Mouse (Mus musculus): Measurements from ENCODE around the gene Gm11027. TPM values are rescaled to one million over a fixed set of nuclear protein-coding genes. Genes with fewer than 3 reads are reported as not detected.

Gene Gm11027
- total RNA-seq, 2 experiments from 2014 or later = not detected

DNA sequence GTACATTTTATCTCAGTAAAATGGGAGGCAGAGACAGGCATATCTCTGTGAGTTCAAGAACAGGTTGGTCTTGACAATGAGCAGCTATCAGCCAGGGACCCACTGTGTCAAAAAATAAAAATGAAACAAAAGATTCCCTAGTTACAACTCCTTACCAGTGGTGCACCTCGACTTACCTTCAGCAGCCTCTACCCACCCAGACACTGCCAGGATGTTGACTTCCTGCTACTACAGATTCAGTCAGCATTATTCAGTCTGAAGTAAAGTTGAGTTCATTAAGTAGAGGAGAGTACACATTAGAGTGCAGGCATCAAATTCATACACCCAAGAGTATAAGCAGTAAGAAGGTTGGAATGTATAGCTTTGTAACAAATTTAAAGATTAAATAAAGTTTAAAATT lies 38.6 kb downstream of the Gm11027 start:
- H3K4me3 ChIP-seq = no peak overlapping the region
- TF ChIP-seq CTCF (IDR thresholded peaks at IDR 0.05) = no peak

GRCm38 (mm10) chr12:116315498-116315897 lies 40.3 kb downstream of the Gm11027 start:
- peak overlapping the region; percentile 63 for H3K27ac ChIP-seq
- TF ChIP-seq CTCF (IDR thresholded peaks at IDR 0.05) = no peak
- intact Hi-C loops (cut with DNase I) = no loop called here
- DNase-seq (ENCODE audit: extremely low spot score in 1 of 2, low spot score in 2 of 2) = no peak
- H3K4me3 ChIP-seq = no peak overlapping the region

More for the DNA sequence above, 38.6 kb downstream of the Gm11027 start:
- intact Hi-C loops (cut with DNase I) = no loop called here
- H3K27ac ChIP-seq = no peak overlapping the region
- no peak for DNase-seq (ENCODE audit: extremely low spot score in 1 of 2, low spot score in 2 of 2)

GRCm38 (mm10) chr12:116317818-116318217 lies 42.6 kb downstream of the Gm11027 start:
- no peak for TF ChIP-seq CTCF (IDR thresholded peaks at IDR 0.05)
- H3K4me3 ChIP-seq = no peak overlapping the region
- no peak for DNase-seq (ENCODE audit: extremely low spot score in 1 of 2, low spot score in 2 of 2)
- intact Hi-C loops (cut with DNase I) = no loop called here
- no peak overlapping the region for H3K27ac ChIP-seq

Small RNA genes within 50 kb of the gene (microRNA-seq; reads per million reads assigned to microRNA genes)
- gene Gm23190 = 0 reads per million in 2 experiments

Other genes starting within 250 kb of the Gm11027 start
- gene Zfp386, start 227.7 kb upstream of the Gm11027 start, total RNA-seq (2021) = 10 to 100 TPM; 29.6 to 32.0 TPM
- 1 to 10 TPM in 1 of 2 experiments, under 1 TPM in 1; 0.43 to 1.3 TPM for gene Vipr2, start 197.7 kb upstream of the Gm11027 start, total RNA-seq (2021)
- gene Wdr60, start 12.4 kb upstream of the Gm11027 start, total RNA-seq (2021) = 10 to 100 TPM; 20.7 to 21.8 TPM
- 10 to 100 TPM; 55.3 to 58.3 TPM for gene Esyt2, start 5.8 kb downstream of the Gm11027 start, total RNA-seq (2021)
- gene Ncapg2, start 130.0 kb downstream of the Gm11027 start, total RNA-seq (2021) = 1 to 10 TPM; 5.0 to 5.1 TPM
- 100 to 1,000 TPM; 339 to 346 TPM for gene Ptprn2, start 210.3 kb downstream of the Gm11027 start, total RNA-seq (2021)